Mouse (Mus musculus) forebrain, postnatal 0 days (tissue): Measurements from ENCODE around the gene Olfr625-ps1. TPM values are rescaled to one million over a fixed set of nuclear protein-coding genes. Genes with fewer than 3 reads are reported as not detected.
"Not testable (repeated sequence)": the region's sequence is repeated elsewhere in the genome, so short reads cannot be mapped to it uniquely, and the experiment has no call there.

Source experiments
- ATAC-seq: fragments of 200-750 bp; cut with Nextera tagmentation; 2 replicates; pipeline ENCODE4 v1.8.0; 2017; ENCODE audit warnings: mild to moderate bottlenecking, moderate library complexity
- DNase-seq: peaks from one replicate; pipeline ENCODE4 v3.0.0-alpha.2; 2015
- H3K27ac ChIP-seq: fragments of 300-500 bp; sonication (generic); 2 replicates; pipeline ENCODE4 v1.5.1; 2014; ENCODE audit warnings: low read depth, mild to moderate bottlenecking, antibody characterized with exemption, low read length, moderate library complexity, mixed read lengths
- H3K27me3 ChIP-seq: fragments of 300-500 bp; sonication (generic); 2 replicates; pipeline ENCODE4 v1.6.1; 2014; ENCODE audit warnings: mild to moderate bottlenecking, low read length, mixed read lengths; ENCODE audit not compliant: insufficient read depth
- H3K36me3 ChIP-seq: fragments of 300-500 bp; sonication (generic); 2 replicates; pipeline ENCODE4 v1.6.1; 2014; ENCODE audit warnings: mild to moderate bottlenecking, moderate library complexity; ENCODE audit not compliant: insufficient read depth
- H3K4me1 ChIP-seq: fragments of 300-500 bp; sonication (generic); 2 replicates; pipeline ENCODE4 v1.6.1; 2014; ENCODE audit warnings: antibody characterized with exemption; ENCODE audit not compliant: insufficient read depth
- H3K4me2 ChIP-seq: fragments of 300-500 bp; sonication (generic); 2 replicates; pipeline ENCODE4 v1.6.1; 2014; ENCODE audit warnings: low read depth, mild to moderate bottlenecking, moderate library complexity
- H3K4me3 ChIP-seq: fragments of 300-500 bp; sonication (generic); 2 replicates; pipeline ENCODE4 v1.5.1; 2014; ENCODE audit warnings: low read depth, low read length, mixed read lengths
- H3K9ac ChIP-seq: fragments of 300-500 bp; sonication (generic); 2 replicates; pipeline ENCODE4 v1.6.1; 2014; ENCODE audit warnings: mild to moderate bottlenecking
- H3K9me3 ChIP-seq: fragments of 300-500 bp; sonication (generic); 2 replicates; pipeline ENCODE4 v1.6.1; 2016; ENCODE audit warnings: low read length
- CTCF ChIP-seq: sonication (generic); IDR thresholded peaks from 2 replicates; pipeline ENCODE4 v1.5.1; 2016; ENCODE audit warnings: antibody characterized with exemption, control low read depth, low read depth
- WGBS: fragments of 180-500 bp; shearing (Covaris S2); extraction: QIAGEN DNeasy Blood & Tissue Kit; methylation state at CpG from one replicate; pipeline ENCODE4 v1.1.7; 2014; 5-methylcytosine and 5-hydroxymethylcytosine counted together
- polyA plus RNA-seq: library from polyadenylated mRNA; unstranded; fragments of >200 nt; fragmentation: Nextera tagmentation; extraction: Ambion mirVana; gene quantifications from 2 replicates; pipeline ENCODE4 v1.2.1, GENCODE M21; 2015
- total RNA-seq: library from RNA; depleted of rRNA; stranded (reverse); fragments of >200 nt; gene quantifications from 2 replicates; pipeline ENCODE4 v1.2.3, GENCODE M21; 2014; rRNA removed

The Olfr625-ps1 gene
- total and polyA plus RNA-seq, 2 experiments from 2014 or later, result not detected

DNA sequence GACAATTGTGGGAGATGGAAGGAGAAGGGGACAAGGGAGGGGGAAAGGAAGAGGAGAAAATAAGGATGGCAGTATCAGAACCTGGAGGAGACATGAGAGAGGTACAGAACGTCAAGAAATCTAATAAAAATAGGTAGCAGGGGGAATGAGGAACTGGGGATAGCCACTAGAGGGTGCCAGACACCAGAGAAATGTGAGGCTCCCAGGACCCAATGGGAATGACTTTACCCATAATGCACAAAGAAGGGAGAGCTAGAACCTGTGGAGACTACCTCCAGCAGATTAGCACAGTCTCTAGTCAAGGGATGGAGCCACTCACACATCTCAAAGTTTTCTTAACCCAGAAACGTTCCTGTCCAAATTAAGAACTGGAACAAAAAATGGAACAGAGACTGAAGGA lies 29.5 kb downstream of the Olfr625-ps1 start:
- Histone ChIP-seq H3K9ac (no peak overlapping the region), H3K4me1 (no peaks in the 10 kb centered on the region), H3K4me3 (no peak overlapping the region), H3K9me3 (no peaks in the 10 kb centered on the region), H3K4me2 (no peak overlapping the region), H3K36me3 (no peaks in the 10 kb centered on the region), H3K27me3 (no peaks in the 10 kb centered on the region), H3K27ac (no peak overlapping the region)
- DNase-seq, result no peak
- TF ChIP-seq CTCF, result 0 out of 2 replicates have a peak, but pooled peaks have one; percentile 13
- 30% methylated on average over 2 of the region's 2 CpGs for WGBS
- ATAC-seq, result no peak

DNA sequence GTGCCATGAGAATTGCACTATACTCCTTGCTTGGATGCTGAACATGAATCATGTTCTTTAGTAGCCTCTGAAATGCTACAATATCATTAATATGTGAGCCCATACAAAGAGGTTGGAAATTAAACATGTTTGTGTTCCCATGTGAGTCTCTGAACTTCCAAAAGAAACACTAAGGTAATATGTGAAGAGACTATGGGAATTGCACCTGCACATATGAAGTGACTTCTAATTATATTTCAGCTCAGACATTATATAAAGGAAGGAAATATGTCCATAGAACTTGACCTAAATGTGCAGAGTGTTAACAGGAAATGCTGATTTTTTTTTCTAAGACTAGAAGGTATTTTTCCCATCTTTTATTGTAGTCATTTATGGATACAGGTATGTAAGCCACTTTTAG lies 31.9 kb downstream of the Olfr625-ps1 start, which contains the start of gene Olfr243:
TSS of gene Olfr243 (plus strand) at position 301 of the 400 bp plus-strand sequence.
- Histone ChIP-seq H3K36me3 (no peaks in the 10 kb centered on the region), H3K9me3 (no peaks in the 10 kb centered on the region), H3K4me2 (no peak within 1 kb of the TSS), H3K27me3 (no peaks in the 10 kb centered on the region), H3K27ac (no peak within 1 kb of the TSS), H3K9ac (no peak within 1 kb of the TSS), H3K4me3 (no peak within 1 kb of the TSS), H3K4me1 (no peaks in the 10 kb centered on the region)
- no peak for DNase-seq
- no peak for TF ChIP-seq CTCF
- ATAC-seq, result no peak

DNA sequence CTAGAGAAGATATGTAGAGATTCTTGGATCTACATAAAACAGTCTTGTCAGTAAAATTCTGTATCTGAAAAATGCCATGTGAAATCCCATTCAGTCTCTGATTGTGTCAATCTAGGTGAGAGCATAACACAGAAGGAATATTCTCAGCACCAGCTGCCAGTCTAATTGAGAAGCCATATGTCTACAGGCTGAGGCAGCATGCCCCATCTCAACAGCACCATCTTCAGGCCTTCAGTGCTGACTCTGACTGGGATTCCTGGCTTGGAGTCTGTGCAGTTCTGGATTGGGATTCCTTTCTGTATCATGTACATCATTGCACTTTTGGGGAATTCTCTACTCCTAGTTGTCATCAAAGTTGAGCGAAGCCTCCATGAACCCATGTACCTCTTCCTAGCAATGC lies 33.9 kb downstream of the Olfr625-ps1 start:
- ATAC-seq, H3K4me1 ChIP-seq, H3K27me3 ChIP-seq, H3K9ac ChIP-seq, H3K27ac ChIP-seq, H3K4me3 ChIP-seq, H3K36me3 ChIP-seq, H3K4me2 ChIP-seq, H3K9me3 ChIP-seq, DNase-seq: not testable (repeated sequence)
- WGBS, result 90% methylated on average over 1 of the region's 1 CpGs

DNA sequence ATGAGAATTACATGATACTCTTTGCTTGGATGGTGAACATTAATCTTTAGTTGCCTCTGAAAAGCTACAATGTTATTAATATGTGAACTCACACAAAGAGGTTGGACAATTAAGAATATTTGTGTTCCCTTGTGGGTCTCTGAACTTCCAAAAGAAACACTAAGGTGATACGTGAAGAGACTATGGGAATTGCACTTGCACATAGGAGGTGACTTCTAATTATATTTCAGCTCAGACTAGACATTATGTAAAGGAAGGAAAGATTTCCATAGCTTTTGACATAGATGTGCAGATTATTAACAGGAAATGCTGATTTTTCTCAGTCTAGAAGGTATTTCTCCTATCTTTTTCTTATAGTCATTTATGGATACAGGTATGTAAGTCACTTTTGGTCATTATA lies 47.6 kb downstream of the Olfr625-ps1 start, which contains the start of gene Olfr628:
TSS of gene Olfr628 (plus strand) at position 301 of the 400 bp plus-strand sequence.
- no peak within 1 kb of the TSS for H3K27ac ChIP-seq
- H3K4me1 ChIP-seq, result no peaks in the 10 kb centered on the region
- no peak within 1 kb of the TSS for H3K4me2 ChIP-seq
- ATAC-seq, result no peak
- H3K9me3 ChIP-seq, result no peaks in the 10 kb centered on the region
- DNase-seq, result no peak
- WGBS, result 89% methylated on average over 1 of the region's 1 CpGs
- no peak for TF ChIP-seq CTCF
- H3K9ac ChIP-seq, result no peak within 1 kb of the TSS
- H3K36me3 ChIP-seq, result no peaks in the 10 kb centered on the region
- no peaks in the 10 kb centered on the region for H3K27me3 ChIP-seq
- H3K4me3 ChIP-seq, result no peak within 1 kb of the TSS

Other genes starting within 250 kb of the Olfr625-ps1 start
Only the 30 nearest of the 34 such genes appear.
- not detected in 2 replicates for gene Olfr607, start 218.6 kb upstream of the Olfr625-ps1 start, total RNA-seq
- not detected in 2 replicates for gene Olfr607, start 218.6 kb upstream of the Olfr625-ps1 start, polyA plus RNA-seq
- not detected in 2 replicates for gene Olfr608, start 212.8 kb upstream of the Olfr625-ps1 start, total RNA-seq
- not detected in 2 replicates for gene Olfr608, start 212.8 kb upstream of the Olfr625-ps1 start, polyA plus RNA-seq
- gene Olfr609, start 184.7 kb upstream of the Olfr625-ps1 start, total RNA-seq, result not detected in 2 replicates
- gene Olfr609, start 184.7 kb upstream of the Olfr625-ps1 start, polyA plus RNA-seq, result not detected in 2 replicates
- not detected in 2 replicates for gene Olfr610, start 170.6 kb upstream of the Olfr625-ps1 start, total RNA-seq
- not detected in 2 replicates for gene Olfr610, start 170.6 kb upstream of the Olfr625-ps1 start, polyA plus RNA-seq
- not detected in 2 replicates for gene Olfr611, start 161.9 kb upstream of the Olfr625-ps1 start, total RNA-seq
- gene Olfr611, start 161.9 kb upstream of the Olfr625-ps1 start, polyA plus RNA-seq, result not detected in 2 replicates
- gene Olfr612, start 140.0 kb upstream of the Olfr625-ps1 start, total RNA-seq, result not detected in 2 replicates
- gene Olfr612, start 140.0 kb upstream of the Olfr625-ps1 start, polyA plus RNA-seq, result not detected in 2 replicates
- gene Olfr613, start 134.6 kb upstream of the Olfr625-ps1 start, total RNA-seq, result not detected in 2 replicates
- gene Olfr613, start 134.6 kb upstream of the Olfr625-ps1 start, polyA plus RNA-seq, result not detected in 2 replicates
- gene Olfr615, start 126.6 kb upstream of the Olfr625-ps1 start, total RNA-seq, result not detected in 2 replicates
- gene Olfr615, start 126.6 kb upstream of the Olfr625-ps1 start, polyA plus RNA-seq, result not detected in 2 replicates
- gene Olfr616, start 113.6 kb upstream of the Olfr625-ps1 start, total RNA-seq, result not detected in 2 replicates
- not detected in 2 replicates for gene Olfr616, start 113.6 kb upstream of the Olfr625-ps1 start, polyA plus RNA-seq
- not detected in 2 replicates for gene Olfr617, start 109.7 kb upstream of the Olfr625-ps1 start, total RNA-seq
- not detected in 2 replicates for gene Olfr617, start 109.7 kb upstream of the Olfr625-ps1 start, polyA plus RNA-seq
- not detected in 2 replicates for gene Olfr618, start 92.6 kb upstream of the Olfr625-ps1 start, total RNA-seq
- not detected in 2 replicates for gene Olfr618, start 92.6 kb upstream of the Olfr625-ps1 start, polyA plus RNA-seq
- gene Olfr619, start 82.1 kb upstream of the Olfr625-ps1 start, total RNA-seq, result not detected in 2 replicates
- gene Olfr619, start 82.1 kb upstream of the Olfr625-ps1 start, polyA plus RNA-seq, result not detected in 2 replicates
- not detected in 2 replicates for gene Olfr620, start 70.2 kb upstream of the Olfr625-ps1 start, total RNA-seq
- not detected in 2 replicates for gene Olfr620, start 70.2 kb upstream of the Olfr625-ps1 start, polyA plus RNA-seq
- gene Olfr622, start 40.0 kb upstream of the Olfr625-ps1 start, total RNA-seq, result not detected in 2 replicates
- gene Olfr622, start 40.0 kb upstream of the Olfr625-ps1 start, polyA plus RNA-seq, result not detected in 2 replicates
- gene Olfr623, start 19.0 kb upstream of the Olfr625-ps1 start, total RNA-seq, result not detected in 2 replicates
- not detected in 2 replicates for gene Olfr623, start 19.0 kb upstream of the Olfr625-ps1 start, polyA plus RNA-seq
- gene Olfr624, start 11.5 kb upstream of the Olfr625-ps1 start, total RNA-seq, result not detected in 2 replicates
- gene Olfr624, start 11.5 kb upstream of the Olfr625-ps1 start, polyA plus RNA-seq, result not detected in 2 replicates
- gene Olfr243, start 32.0 kb downstream of the Olfr625-ps1 start, total RNA-seq, result not detected in 2 replicates
- not detected in 2 replicates for gene Olfr243, start 32.0 kb downstream of the Olfr625-ps1 start, polyA plus RNA-seq
- not detected in 2 replicates for gene Olfr628, start 47.7 kb downstream of the Olfr625-ps1 start, total RNA-seq
- gene Olfr628, start 47.7 kb downstream of the Olfr625-ps1 start, polyA plus RNA-seq, result not detected in 2 replicates
- gene Olfr629, start 62.2 kb downstream of the Olfr625-ps1 start, total RNA-seq, result not detected in 2 replicates
- gene Olfr629, start 62.2 kb downstream of the Olfr625-ps1 start, polyA plus RNA-seq, result not detected in 2 replicates
- not detected in 2 replicates for gene Olfr630, start 74.6 kb downstream of the Olfr625-ps1 start, total RNA-seq
- not detected in 2 replicates for gene Olfr630, start 74.6 kb downstream of the Olfr625-ps1 start, polyA plus RNA-seq
- not detected in 2 replicates for gene Olfr69, start 88.9 kb downstream of the Olfr625-ps1 start, total RNA-seq
- gene Olfr69, start 88.9 kb downstream of the Olfr625-ps1 start, polyA plus RNA-seq, result not detected in 2 replicates
- not detected in 2 replicates for gene Olfr68, start 97.0 kb downstream of the Olfr625-ps1 start, total RNA-seq
- gene Olfr68, start 97.0 kb downstream of the Olfr625-ps1 start, polyA plus RNA-seq, result not detected in 2 replicates
- not detected in 2 replicates for gene Olfr67, start 109.1 kb downstream of the Olfr625-ps1 start, total RNA-seq
- gene Olfr67, start 109.1 kb downstream of the Olfr625-ps1 start, polyA plus RNA-seq, result not detected in 2 replicates
- gene Hbb-bt, start 131.3 kb downstream of the Olfr625-ps1 start, total RNA-seq, result 105 and 224 TPM in 2 replicates
- gene Hbb-bt, start 131.3 kb downstream of the Olfr625-ps1 start, polyA plus RNA-seq, result 190 and 259 TPM in 2 replicates
- 815 and 1,167 TPM in 2 replicates for gene Hbb-bs, start 145.4 kb downstream of the Olfr625-ps1 start, total RNA-seq
- gene Hbb-bs, start 145.4 kb downstream of the Olfr625-ps1 start, polyA plus RNA-seq, result 757 and 1,200 TPM in 2 replicates
- gene Hbb-bh2, start 157.8 kb downstream of the Olfr625-ps1 start, total RNA-seq, result not detected in 2 replicates
- not detected in 2 replicates for gene Hbb-bh2, start 157.8 kb downstream of the Olfr625-ps1 start, polyA plus RNA-seq
- not detected in 2 replicates for gene Hbb-bh1, start 160.4 kb downstream of the Olfr625-ps1 start, total RNA-seq
- gene Hbb-bh1, start 160.4 kb downstream of the Olfr625-ps1 start, polyA plus RNA-seq, result not detected in 2 replicates
- gene Hbb-y, start 170.5 kb downstream of the Olfr625-ps1 start, total RNA-seq, result 1.0 TPM in 1 of 2 replicates, not detected in the other
- gene Hbb-y, start 170.5 kb downstream of the Olfr625-ps1 start, polyA plus RNA-seq, result 0.87 and 1.3 TPM in 2 replicates
- gene Olfr66, start 203.5 kb downstream of the Olfr625-ps1 start, total RNA-seq, result not detected in 2 replicates
- not detected in 2 replicates for gene Olfr66, start 203.5 kb downstream of the Olfr625-ps1 start, polyA plus RNA-seq
- not detected in 2 replicates for gene Olfr64, start 211.8 kb downstream of the Olfr625-ps1 start, total RNA-seq
- gene Olfr64, start 211.8 kb downstream of the Olfr625-ps1 start, polyA plus RNA-seq, result not detected in 2 replicates